Mouse (Mus musculus): ENCODE measurements at regions not wholly inside any gene's neighbourhood (a gene's known extent, or its start where the extent isn't known, plus 50 kb on each side); places are given as distances from the start of the nearest gene placed in this dataset.

- DNase-seq = peak; percentile 84 to 86
These were observed 52.8 kb upstream of the Gramd1a start for GRCm38 (mm10) chr7:31208237-31209054.

- DNase-seq = no peak
These were observed 52.0 kb upstream of the Gramd1a start for GRCm38 (mm10) chr7:31207563-31208236.
